Mouse (Mus musculus) stomach, postnatal 0 days (tissue): Measurements from ENCODE around the gene Gm38100.

Experiments
- CTCF ChIP-seq: IDR thresholded peaks from 2 replicates; pipeline ENCODE4 v1.5.1; 2016; ENCODE audit warnings: antibody characterized with exemption, low read depth, mild to moderate bottlenecking, moderate library complexity
- EP300 ChIP-seq: optimal IDR thresholded peaks from 2 replicates; pipeline ENCODE3; 2016; ENCODE audit warnings: antibody characterized with exemption

GRCm38 (mm10) chr1:175943168-175943567, 23.0 kb downstream of the Gm38100 start:
- TF ChIP-seq CTCF (no peak), EP300 (no peak)
